Mouse (Mus musculus): ENCODE results near the gene Rab23.
"Not testable (repeated sequence)": the region's sequence is repeated elsewhere in the genome, so short reads cannot be mapped to it uniquely, and the experiment has no call there.

Gene Rab23

GRCm38 (mm10) chr1:33733044-33733443 is 13.4 kb downstream of the Rab23 start:
- no peak for DNase-seq (ENCODE audit: extremely low spot score, low read depth, low spot score)

- DNase-seq (ENCODE audit: extremely low spot score, low read depth, low spot score) = no peak
Observed at GRCm38 (mm10) chr1:33734001-33734685, 14.5 kb downstream of the Rab23 start.

- DNase-seq (ENCODE audit: extremely low spot score, low read depth, low spot score) = no peak
Observed at GRCm38 (mm10) chr1:33738281-33738680, 18.6 kb downstream of the Rab23 start.

- no peak for DNase-seq (ENCODE audit: extremely low spot score, low read depth, low spot score)
Observed at GRCm38 (mm10) chr1:33738681-33739278, 19.1 kb downstream of the Rab23 start.

GRCm38 (mm10) chr1:33739302-33739701 is 19.6 kb downstream of the Rab23 start:
- no peak for DNase-seq (ENCODE audit: extremely low spot score, low read depth, low spot score)

- no peak for DNase-seq (ENCODE audit: extremely low spot score, low read depth, low spot score)
Observed at GRCm38 (mm10) chr1:33742903-33743302, 23.2 kb downstream of the Rab23 start.

- DNase-seq (ENCODE audit: extremely low spot score, low read depth, low spot score) = not testable (repeated sequence)
Observed at GRCm38 (mm10) chr1:33744815-33745214, 25.1 kb downstream of the Rab23 start.

- no peak for DNase-seq (ENCODE audit: extremely low spot score, low read depth, low spot score)
Observed at GRCm38 (mm10) chr1:33745901-33746300, 26.2 kb downstream of the Rab23 start.

GRCm38 (mm10) chr1:33749109-33749508 is 29.4 kb downstream of the Rab23 start:
- no peak for DNase-seq (ENCODE audit: extremely low spot score, low read depth, low spot score)

- DNase-seq (ENCODE audit: extremely low spot score, low read depth, low spot score) = not testable (repeated sequence)
Observed at GRCm38 (mm10) chr1:33749709-33750108, 30.0 kb downstream of the Rab23 start.

- no peak for DNase-seq (ENCODE audit: extremely low spot score, low read depth, low spot score)
Observed at GRCm38 (mm10) chr1:33751283-33751682, 31.6 kb downstream of the Rab23 start.

- no peak for DNase-seq (ENCODE audit: extremely low spot score, low read depth, low spot score)
Observed at GRCm38 (mm10) chr1:33754089-33754488, 34.4 kb downstream of the Rab23 start.

- no peak for DNase-seq (ENCODE audit: extremely low spot score, low read depth, low spot score)
Observed at GRCm38 (mm10) chr1:33754965-33755735, 35.5 kb downstream of the Rab23 start.

- DNase-seq (ENCODE audit: extremely low spot score, low read depth, low spot score) = no peak
Observed at GRCm38 (mm10) chr1:33755799-33756198, 36.1 kb downstream of the Rab23 start.

GRCm38 (mm10) chr1:33756258-33757032 is 36.8 kb downstream of the Rab23 start:
- no peak for DNase-seq (ENCODE audit: extremely low spot score, low read depth, low spot score)

GRCm38 (mm10) chr1:33757033-33757413 is 37.3 kb downstream of the Rab23 start:
- no peak for DNase-seq (ENCODE audit: extremely low spot score, low read depth, low spot score)

GRCm38 (mm10) chr1:33757491-33758041 is 37.9 kb downstream of the Rab23 start, which contains the start of gene Bag2:
Gene Bag2 (minus strand): TSS chr1:33757795.
- no peak for DNase-seq (ENCODE audit: extremely low spot score, low read depth, low spot score)

- DNase-seq (ENCODE audit: extremely low spot score, low read depth, low spot score) = no peak
Observed at GRCm38 (mm10) chr1:33758488-33758887, 38.8 kb downstream of the Rab23 start.

GRCm38 (mm10) chr1:33763826-33764225 is 44.1 kb downstream of the Rab23 start:
- no peak for DNase-seq (ENCODE audit: extremely low spot score, low read depth, low spot score)

- no peak for DNase-seq (ENCODE audit: extremely low spot score, low read depth, low spot score)
Observed at GRCm38 (mm10) chr1:33765468-33766080, 45.9 kb downstream of the Rab23 start.

Measured in hindlimb bud, embryonic 11.5 days (tissue).